Mouse (Mus musculus) heart, postnatal 0 days (tissue): Measurements from ENCODE around the gene Ctrl.

ENCODE experiments used
- CTCF ChIP-seq: IDR thresholded peaks from 2 replicates; pipeline ENCODE4 v1.5.1; 2016; ENCODE audit warnings: antibody characterized with exemption, control low read depth, low read depth
- EP300 ChIP-seq: IDR thresholded peaks from 2 replicates; pipeline ENCODE4 v1.6.1; 2016; ENCODE audit warnings: antibody characterized with exemption, low read depth

DNA sequence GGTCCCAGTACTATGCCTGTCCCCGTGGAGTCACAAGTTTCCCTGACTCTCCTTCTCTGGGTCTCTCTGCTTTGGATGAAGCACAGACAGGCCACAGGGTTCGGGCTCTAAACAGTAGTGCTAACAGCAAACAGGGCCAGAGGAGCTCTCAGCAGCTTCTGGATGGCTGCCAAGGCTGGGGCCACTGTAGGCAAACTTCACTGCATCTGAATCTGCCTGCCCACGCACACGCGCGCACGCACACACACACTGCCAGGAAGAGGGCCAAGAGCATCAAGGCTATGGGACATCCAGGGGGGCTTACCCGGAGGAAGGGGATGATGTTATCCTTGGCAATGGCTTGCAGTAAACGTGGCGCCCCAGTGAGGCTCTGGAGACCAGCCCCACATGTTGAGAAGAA, 15.7 kb upstream of the Ctrl start:
- TF ChIP-seq EP300 (no peak), CTCF (no peak)
